Mouse (Mus musculus) lung, postnatal 4 days (tissue): ENCODE data around the gene Tex19.2.
"Not testable (repeated sequence)": the region's sequence is repeated elsewhere in the genome, so short reads cannot be mapped to it uniquely, and the experiment has no call there.

Experiments
- DNase-seq, 2 experiments: peaks; one replicate each; pipeline ENCODE4 v3.0.0; 2021

Gene Tex19.2

DNA sequence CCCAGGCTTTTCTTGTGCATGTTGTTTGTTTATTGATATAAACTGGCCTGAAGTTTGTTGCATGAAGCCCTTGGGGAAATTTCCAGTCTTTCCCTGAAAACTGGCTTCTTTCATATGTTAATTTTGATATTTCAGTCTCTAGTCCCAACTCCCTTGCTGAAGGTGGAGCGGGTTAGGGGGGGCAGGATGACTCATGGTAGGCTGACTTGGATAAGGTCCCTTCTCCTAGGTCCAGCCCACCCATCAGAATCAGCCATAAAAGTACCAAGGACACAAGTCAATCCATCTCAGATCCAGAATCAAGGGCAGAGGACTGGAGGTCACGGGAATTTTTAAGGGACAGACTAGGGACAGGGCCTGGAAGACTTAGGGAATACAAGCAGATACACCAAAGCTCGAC is 7.4 kb downstream of the Tex19.2 start:
- no peak for DNase-seq

DNA sequence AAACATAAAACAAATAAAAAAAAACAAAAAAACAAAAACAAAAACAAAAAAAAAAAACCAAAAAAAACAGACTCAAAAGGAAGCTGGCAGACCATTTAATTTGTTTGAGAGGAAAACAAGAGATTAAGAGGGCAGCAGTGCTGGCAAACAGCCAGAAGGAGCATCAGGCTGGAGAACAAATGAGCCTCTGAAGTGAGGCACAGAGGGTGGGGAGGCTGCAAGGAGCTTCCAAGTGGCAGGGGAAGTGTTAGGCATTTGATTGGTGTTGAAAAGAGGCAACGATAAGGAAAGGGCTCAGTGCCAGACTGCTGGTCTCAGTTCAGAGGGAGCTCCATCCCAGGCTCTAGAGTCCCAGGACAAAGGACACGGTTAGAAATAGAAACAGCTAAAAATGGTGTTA is 8.5 kb downstream of the Tex19.2 start:
- DNase-seq = peak; percentile 49 to 72

DNA sequence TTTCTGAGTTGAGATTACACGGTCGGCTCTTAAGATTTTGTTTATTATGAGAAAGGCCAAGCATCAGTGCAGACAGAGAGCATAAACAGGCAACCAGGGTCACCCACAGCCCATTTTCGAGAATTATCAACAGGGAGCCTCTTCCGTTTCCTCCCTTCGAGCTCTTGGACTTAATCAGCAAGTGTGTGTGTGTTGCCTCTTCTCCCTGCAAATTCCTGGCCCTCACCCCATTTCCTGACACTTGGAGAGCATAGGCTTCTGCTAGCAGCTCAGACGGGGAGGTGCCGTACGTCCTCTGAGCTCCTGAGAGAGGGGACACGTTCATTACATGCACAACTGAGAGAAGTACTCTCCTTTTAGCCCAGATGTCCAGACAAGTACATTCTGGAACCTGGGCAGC is 10.4 kb downstream of the Tex19.2 start:
- peak; percentile 58 to 70 for DNase-seq

DNA sequence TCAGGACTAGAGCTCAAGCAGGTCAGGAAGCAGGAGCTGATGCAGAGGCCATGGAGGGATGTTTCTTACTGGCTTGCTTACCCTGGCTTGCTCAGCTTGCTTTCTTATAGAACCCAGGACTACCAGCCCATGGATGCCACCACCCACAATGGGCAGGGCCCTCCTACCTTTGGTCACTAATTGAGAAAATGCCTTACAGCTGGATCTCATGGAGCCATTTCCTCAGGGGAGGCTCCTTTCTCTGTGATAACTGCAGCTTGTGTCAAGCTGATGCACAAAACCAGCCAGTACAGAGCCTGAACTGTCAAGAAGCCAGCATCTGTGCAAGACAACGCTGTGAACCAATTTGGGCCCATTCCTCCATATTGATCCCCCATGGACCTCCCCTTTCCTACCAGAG is 11.2 kb downstream of the Tex19.2 start:
- not testable (repeated sequence) for DNase-seq

DNA sequence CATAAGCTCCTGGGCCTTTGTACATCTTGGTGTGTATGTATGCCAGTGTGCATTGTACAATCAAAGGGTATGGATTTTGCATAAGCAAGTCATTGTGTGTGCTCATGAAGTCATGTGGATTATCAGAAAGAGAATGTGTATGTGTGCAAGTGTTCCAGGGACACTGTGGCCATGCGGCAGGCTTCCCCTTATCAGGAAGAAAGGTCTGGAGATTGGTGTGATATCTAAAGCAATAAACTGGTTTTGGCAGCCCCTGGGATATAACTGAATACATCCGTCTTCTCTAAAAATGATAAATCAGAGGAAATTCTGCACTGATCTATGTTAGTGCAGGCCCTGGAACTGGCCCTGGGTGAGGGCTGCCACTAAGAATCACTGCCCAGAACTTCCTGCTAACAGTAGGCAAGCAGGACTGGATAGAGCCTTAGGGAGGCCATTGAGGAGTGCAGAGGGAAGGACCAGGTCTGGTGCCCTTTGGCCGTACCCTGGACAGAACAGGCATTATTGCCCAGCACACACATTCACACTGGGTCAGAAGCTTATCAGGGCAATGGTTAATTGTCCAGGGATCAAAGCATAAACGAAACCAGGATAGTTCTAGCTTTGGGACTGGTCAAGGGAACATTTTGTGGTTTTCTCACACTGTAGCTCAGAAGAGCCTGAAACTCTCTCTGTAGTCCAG is 17.2 kb downstream of the Tex19.2 start:
- DNase-seq = no peak

DNA sequence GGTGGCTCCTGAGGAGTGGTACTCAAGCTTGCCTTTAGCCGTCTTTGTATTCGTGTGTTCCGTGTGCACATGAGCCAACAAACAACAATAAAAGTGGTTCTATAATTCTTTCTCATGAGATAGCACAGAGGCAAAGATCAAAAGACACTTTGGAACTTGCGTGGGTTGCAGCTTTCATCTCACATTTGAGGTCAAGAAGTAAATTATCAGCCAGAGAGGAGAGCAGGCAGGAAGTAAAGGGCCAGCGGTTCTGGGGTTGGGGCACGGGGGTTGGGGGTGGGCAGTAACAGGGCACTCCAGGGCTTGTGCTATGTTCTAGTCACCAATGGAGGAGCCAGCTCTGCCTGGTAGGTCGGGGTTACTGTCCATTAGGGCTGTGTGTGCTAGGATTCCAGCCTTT is 17.8 kb downstream of the Tex19.2 start:
- no peak for DNase-seq

DNA sequence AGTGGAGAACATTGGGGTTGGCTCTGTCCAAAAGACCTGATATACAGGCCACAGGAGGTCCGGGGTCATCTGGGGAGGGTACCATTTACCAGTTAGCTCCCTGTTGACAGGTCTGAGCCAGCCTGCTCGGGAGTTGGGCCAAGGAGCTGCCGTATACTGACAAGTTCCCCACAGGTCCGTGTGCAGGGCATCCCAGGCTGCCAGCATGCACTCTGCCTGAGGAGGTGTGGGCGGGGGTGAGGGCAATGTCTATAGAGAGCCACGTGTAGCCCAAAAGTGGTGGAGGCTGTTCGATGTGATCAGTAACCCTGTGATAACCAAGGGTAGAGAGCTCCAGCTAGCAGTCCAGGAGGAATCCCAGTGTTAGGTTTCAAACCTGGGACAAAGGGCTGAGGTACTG is 18.7 kb downstream of the Tex19.2 start:
- no peak for DNase-seq

DNA sequence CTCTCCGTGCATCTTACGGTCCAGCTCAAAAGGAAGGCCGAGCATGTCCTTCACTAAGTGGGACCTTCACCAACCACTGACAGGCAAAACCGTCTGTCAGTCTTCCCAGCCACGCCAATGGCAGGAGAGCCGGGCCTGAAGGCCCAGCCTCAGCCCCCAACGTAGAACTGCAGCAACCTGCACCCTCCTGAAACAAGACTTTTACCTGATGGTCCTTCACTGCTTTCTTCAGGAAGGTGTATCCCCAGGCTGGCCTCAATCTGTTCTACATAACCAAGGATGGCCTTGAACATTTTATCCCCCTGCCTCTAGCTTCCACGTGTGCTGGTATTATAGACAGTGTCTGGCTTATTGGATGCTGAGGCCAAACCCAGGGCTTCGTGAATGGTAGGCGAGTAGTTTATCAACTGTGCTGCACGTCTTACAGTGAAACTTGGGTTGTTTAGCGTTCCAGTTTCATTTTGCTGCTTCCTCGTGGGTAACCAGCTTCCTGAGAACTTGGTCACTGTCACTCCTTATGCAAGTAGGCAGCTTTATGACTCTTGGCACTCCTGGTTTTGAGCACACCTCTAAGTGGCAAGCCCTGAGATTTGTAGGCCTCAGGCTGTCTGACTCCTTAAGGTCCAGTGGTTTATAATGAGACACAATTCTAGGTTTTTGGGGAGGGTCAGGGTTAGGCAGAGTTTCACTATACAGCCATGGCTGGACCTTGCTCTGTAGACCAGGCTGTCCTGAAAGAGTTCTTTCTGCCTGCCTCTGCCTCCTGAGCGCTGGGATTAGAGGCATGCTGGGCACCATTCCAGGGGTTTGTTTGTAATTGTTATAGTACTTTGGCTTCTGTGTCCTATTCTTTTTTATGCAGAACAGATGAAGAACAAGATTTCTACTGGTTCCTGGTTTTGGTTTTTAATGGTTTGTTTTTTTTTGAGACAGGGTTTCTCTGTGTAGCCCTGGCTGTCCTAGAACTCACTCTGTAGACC is 25.6 kb downstream of the Tex19.2 start:
- DNase-seq = no peak

DNA sequence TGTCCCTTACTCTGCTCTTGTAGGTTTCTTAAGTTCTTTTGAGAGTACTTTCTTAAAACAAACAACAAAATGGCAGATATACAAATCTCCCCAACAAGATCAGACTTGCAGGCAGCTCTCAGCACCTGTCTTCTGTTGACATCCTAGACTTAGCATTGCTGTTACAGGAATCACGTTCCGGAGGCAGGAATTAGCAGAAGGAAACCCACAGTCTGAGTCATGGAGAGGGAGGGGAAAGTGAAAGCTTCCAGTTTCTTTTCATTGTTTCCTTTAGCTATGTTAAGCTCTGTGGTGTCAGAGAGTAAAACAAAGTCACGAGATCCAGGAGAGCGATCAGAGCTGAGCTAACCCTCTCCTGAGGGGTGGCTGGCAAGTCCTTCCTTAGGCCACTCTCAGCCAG is 27.5 kb downstream of the Tex19.2 start:
- no peak for DNase-seq

DNA sequence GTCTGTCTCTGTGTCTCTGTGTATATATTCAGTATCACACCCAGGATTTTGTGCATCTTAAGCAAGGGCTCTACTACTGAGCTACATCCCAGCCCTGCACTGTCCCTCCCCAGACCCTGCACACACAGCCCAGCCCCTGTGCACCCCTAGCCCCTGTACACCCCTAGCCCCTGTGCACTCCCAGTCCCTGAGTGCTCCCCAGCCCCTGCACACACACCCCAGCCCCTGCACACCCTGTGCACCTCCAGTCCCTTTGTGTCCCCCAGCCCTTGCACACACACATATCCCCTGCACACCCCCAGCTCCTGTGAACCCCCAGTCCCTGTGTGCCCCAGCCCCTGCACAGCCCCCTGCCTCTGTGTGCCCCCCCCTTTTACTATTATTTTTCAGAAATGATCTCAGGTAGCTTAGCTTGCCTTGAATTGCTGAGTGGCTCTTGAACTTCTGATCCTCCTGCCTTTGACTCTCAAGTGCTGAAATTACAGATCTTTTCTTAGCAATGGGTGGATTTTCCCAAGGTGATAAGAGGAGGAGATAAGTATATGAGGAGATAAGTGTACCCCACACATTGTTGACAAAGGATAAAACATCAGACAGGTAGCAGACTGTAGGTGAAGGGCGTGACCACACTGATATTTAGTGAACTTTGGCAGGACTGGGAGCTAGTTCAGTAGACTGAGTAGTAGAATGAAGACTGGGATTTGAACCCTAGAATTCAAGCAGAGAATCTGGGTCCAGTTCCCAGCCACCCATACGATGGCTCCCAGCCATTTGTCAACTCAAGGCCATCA is 28.5 kb downstream of the Tex19.2 start:
- no peak for DNase-seq

DNA sequence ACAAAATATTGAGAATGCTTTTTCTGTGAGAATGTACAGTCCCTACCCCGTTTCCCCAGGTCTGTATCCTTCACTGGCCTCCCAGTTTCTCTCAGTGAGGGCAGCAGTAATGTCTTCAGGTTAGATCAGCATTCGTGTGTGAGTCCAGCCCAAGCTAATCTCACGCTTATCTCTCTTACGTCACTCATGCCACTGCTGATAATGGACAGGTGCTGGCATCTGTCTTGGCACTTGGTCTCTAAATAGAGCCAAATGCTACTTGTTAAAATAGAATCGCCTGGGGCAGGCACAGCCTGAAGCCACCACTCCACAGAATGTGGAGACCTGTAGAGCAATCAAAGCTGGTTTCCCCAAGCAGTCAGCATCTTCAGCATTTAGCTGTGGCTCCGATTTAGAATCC is 29.5 kb downstream of the Tex19.2 start:
- DNase-seq = no peak

DNA sequence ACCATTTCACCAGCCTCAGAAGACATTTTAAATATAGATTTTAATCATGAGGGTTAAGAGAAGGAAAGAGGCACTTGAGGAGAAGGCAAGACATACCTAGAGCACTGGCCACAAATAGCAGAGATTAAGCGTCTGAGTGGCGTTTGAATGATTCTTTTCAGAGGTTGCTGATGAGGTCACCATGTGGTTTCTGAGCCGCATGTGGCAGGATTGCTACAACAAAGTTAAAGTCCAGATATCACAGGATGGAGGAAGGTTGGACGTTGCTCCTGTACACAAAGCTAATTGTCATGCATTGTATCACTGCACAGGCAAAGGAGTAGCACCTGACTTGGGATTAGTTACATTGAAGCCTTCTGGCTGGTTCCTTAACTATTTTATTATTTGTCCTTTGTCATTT is 32.2 kb downstream of the Tex19.2 start:
- DNase-seq = no peak

DNA sequence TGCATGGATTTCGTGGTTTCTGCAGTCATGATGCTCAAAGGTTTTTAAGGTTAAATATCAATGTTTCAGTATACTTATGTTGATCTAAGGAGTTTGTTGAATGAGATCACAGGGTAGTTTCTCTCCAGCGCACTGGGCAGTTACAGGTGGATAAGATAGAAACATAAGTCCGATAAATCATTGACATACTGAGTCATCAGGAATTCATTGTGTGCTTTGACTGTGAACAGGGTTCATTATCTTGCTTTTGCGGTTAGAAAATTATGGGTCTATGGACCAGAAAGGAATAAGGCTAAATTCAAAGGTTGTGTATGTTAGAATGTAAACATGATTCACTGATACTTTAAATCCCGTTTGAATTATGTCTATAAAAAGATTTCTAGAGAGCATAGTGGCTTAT is 33.3 kb downstream of the Tex19.2 start:
- DNase-seq = no peak

DNA sequence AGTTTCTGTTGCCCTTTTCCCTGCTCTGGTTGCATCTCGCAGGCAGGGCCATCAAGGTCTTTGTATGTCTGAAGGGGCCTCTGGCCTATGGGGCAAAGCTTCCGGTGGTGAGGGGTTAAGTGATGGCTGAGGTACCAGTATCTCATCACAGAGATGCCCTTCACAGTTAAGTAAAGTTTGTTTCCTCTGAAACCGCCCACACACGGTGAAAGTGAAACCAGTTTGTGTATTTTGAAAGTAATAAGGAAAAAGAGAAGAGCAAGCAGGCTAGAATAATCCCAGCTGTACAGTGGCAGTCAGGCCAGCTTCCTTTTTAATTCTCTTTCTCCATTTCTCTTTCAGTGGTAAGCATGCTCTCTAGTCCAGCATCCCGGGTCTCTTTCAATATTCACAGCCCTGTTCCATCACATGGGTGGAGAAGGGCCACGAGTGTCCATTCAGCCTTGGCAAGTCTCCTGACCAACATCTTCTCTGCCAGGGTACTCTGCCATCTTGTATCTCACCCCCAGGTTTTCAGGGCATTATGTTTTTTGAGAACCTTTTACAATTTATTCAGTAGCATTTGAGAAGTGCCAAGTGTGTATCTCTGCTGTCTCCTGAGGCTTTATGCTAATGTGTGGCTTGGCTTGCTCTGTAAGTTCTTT is 35.5 kb downstream of the Tex19.2 start:
- DNase-seq = peak in 1 of 2 experiments; percentile 30

DNA sequence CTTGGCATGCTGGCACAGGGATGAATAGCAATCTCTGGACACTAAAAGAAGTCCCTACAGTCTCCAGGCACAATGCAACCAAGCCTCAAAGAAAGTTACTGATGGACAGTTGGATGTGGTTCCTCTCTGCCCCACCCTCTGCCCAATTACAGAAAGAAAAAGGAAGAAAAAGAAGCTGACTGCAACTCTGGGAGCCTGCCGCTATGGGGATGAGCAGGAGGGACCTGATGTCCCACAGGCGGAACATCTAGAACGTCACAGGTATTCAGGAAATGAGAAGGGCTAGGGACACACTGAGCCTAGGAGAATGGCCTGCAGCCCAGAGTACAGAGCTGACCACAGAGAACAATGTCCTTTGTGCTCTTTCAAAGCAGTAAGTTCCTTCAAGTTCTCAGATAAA is 36.2 kb downstream of the Tex19.2 start:
- DNase-seq = no peak

DNA sequence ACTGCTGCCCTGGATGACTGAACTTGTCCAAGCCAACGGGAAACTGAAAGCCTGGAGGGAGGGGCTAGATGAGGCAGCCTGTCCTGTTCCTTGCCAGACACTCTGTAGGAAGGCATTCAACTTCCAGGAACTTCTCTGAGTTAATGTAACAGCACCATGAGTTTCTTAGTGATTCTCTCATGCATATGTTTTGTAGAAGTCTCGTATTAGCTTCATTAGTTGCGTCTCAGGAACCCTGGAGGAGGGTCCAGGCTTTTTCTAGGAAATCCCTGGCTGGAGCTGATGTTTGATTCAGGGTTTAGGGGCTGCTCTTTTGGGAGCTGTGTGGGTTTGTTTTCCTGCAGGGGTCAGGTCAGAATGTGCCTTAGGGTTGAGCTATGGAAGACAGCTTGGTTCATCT is 37.4 kb downstream of the Tex19.2 start, which contains the start of gene Sectm1a:
Sectm1a (minus strand) TSS at position 101 of the 400 bp plus-strand sequence.
- DNase-seq = no peak

DNA sequence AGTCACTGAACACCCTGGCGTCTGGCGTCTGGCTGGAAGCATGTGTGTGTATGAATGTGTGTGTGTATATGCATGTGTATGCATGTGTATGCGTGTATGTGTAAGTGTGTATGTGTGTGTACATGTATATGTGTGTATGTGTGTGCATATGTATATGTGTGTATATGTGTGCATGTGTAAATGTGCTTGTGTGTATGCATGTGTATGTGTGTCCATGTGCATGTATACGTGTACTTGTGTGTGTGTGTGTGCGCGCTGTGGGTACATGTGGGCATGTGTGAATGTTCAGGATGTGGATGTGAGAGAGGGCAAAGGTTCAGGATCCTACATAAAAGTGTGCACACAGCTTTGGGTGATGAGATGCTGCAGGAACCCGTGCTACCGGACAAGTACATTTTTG is 38.1 kb downstream of the Tex19.2 start:
- DNase-seq = no peak

DNA sequence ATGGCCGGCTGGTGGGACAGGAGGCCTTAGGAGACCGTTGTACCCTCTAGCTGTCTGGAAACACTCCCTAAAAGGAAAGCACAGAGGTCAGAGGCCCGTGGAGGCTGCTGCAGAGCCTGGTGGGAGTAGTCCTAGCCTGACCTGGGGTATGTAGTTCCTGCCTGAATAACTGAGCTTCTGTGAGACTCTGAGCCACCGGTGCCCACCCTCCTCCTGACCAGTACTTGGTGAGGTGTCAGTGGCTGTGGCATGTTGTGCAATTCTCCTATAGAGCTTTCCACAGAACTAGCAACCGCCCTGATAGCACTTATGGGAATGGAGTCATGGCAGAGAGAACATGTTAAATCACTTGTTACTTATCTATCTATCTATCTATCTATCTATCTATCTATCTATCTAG is 42.8 kb downstream of the Tex19.2 start:
- DNase-seq = no peak

DNA sequence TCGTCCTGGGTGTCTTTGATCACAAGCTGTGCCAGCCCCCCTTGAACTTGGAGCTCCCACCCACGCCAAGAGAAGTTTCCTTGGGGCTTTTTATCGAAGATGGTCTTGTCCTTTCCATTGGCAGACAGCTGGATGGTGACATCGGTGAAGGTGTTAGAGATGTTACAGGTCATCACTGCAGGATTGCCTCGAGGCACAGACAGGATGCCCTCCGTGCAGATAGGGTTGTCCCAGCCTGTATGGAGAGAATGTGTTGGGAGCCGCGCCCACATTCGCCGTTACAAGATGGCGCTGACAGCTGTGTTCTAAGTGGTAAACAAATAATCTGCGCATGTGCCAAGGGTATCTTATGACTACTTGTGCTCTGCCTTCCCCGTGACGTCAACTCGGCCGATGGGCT is 48.8 kb downstream of the Tex19.2 start:
- not testable (repeated sequence) for DNase-seq

DNA sequence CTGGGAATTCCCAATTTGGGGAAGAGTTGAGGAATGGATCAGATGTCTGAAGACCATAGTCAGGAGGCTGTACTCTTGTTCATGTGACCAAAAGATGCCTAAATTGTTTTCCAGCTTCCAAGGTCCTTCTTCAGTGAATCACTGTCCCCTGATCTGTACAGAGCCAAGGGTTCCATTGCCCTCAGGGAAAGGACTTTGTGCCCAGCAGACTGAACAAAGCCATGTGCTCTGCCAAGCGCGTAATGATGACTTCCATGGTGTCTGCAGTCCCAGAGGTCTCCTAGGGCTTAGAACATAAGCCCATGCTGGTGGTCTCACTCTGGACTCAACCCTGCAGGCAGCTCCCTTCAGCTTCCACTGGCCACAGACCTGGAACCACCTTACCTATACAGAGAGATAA is 50.6 kb downstream of the Tex19.2 start:
- peak in 1 of 2 experiments; percentile 10 for DNase-seq
